Mouse (Mus musculus): ENCODE measurements around the gene Cd27. TPM values are rescaled to one million over a fixed set of nuclear protein-coding genes. Genes with fewer than 3 reads are reported as not detected.
"Not testable (repeated sequence)": the region's sequence is repeated elsewhere in the genome, so short reads cannot be mapped to it uniquely, and the experiment has no call there.

Gene Cd27
- polyA plus RNA-seq, 1 experiment from 2014 or later = 2.1 TPM

DNA sequence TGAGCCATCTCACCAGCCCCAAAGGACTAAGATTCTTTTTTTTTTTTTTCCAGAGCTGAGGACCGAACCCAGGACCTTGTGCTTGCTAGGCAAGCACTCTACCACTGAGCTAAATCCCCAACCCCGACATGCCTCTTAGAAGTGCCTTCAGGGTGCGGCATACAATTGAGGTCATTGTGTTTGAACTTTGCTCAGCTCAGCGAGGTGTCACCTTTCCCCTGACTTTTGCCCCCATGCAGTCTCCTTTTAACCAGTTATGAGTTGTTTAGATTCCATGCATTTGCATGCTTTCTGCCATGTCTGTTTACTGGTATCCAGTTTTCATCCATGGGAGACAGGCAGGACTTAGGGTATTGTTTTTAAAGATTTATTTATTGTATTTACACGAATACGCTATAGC lies 32.0 kb upstream of the Cd27 start:
- H3K9me3 ChIP-seq (ENCODE audit: low read length) = no peaks in the 10 kb centered on the region
- H3K27ac ChIP-seq (ENCODE audit: low read length) = no peak overlapping the region
- H3K4me2 ChIP-seq (replicated peaks; ENCODE audit: low read depth, low read length) = no peak overlapping the region
- 49% methylated on average over 6 of the region's 6 CpGs for WGBS
- no peak for ATAC-seq (ENCODE audit: low FRiP score, low TSS enrichment)
- H3K9ac ChIP-seq (replicated peaks; ENCODE audit: low read length) = no peak overlapping the region
- H3K36me3 ChIP-seq (ENCODE audit: insufficient read depth, low read length) = no peaks in the 10 kb centered on the region
- peaks cover 3% of the 10 kb centered on the region; the same call in 1 of the 2 replicates for H3K4me1 ChIP-seq (ENCODE audit: insufficient read depth, low read length)
- no peak overlapping the region for H3K4me3 ChIP-seq (ENCODE audit: low read length)
- H3K27me3 ChIP-seq (ENCODE audit: insufficient read depth, low read length) = no peaks in the 10 kb centered on the region; the same call in 1 of the 2 replicates

DNA sequence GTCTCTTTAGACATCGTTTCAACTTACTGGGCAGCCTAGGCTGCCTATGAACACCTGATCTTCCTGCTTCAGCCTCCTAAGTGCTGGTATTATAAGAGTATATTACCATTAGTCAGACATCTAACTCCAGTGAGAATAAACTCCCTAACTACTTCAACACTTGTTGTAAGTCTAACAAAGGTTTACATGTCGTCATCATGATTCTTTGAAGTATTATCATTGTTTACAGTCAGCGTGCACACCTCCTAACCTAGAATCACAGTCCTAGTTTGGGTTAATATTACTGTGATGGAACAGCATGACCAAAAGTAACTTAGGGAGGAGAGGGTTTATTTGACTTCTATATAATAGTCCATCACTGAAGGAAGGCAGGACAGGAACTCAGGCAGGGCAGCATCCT lies 30.7 kb upstream of the Cd27 start:
- Histone ChIP-seq H3K27ac (ENCODE audit: low read length) (no peak overlapping the region), H3K9me3 (ENCODE audit: low read length) (no peaks in the 10 kb centered on the region), H3K9ac (replicated peaks; ENCODE audit: low read length) (no peak overlapping the region), H3K4me3 (ENCODE audit: low read length) (no peak overlapping the region), H3K27me3 (ENCODE audit: insufficient read depth, low read length) (no peaks in the 10 kb centered on the region; the same call in 1 of the 2 replicates), H3K4me1 (ENCODE audit: insufficient read depth, low read length) (peaks cover 3% of the 10 kb centered on the region; the same call in 1 of the 2 replicates), H3K36me3 (ENCODE audit: insufficient read depth, low read length) (no peaks in the 10 kb centered on the region), H3K4me2 (replicated peaks; ENCODE audit: low read depth, low read length) (no peak overlapping the region)
- no peak for ATAC-seq (ENCODE audit: low FRiP score, low TSS enrichment)
- WGBS = 81% methylated on average over 3 of the region's 3 CpGs

DNA sequence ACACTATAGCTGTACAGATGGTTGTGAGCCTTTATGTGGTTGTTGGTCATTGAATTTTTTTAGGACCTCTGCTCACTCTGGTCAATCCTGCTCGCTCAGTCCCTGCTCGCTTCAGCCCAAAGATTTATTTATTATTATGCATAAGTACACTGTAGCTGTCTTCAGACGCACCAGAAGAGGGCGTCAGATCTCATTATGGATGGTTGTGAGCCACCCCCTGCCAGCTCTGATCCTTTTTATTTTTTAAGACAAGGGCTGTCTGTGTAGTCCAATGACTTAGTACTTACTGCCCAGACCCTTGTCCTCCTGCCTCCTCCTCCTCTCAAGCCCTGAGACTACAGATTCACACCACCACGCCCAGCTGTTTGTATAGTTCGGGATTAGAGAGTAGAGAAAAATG lies 29.8 kb upstream of the Cd27 start:
- not testable (repeated sequence) for H3K27ac ChIP-seq (ENCODE audit: low read length); H3K9ac ChIP-seq (replicated peaks; ENCODE audit: low read length); H3K4me2 ChIP-seq (replicated peaks; ENCODE audit: low read depth, low read length); H3K27me3 ChIP-seq (ENCODE audit: insufficient read depth, low read length); H3K36me3 ChIP-seq (ENCODE audit: insufficient read depth, low read length); ATAC-seq (ENCODE audit: low FRiP score, low TSS enrichment); H3K9me3 ChIP-seq (ENCODE audit: low read length); H3K4me3 ChIP-seq (ENCODE audit: low read length); H3K4me1 ChIP-seq (ENCODE audit: insufficient read depth, low read length)
- WGBS = 78% methylated on average over 6 of the region's 6 CpGs

DNA sequence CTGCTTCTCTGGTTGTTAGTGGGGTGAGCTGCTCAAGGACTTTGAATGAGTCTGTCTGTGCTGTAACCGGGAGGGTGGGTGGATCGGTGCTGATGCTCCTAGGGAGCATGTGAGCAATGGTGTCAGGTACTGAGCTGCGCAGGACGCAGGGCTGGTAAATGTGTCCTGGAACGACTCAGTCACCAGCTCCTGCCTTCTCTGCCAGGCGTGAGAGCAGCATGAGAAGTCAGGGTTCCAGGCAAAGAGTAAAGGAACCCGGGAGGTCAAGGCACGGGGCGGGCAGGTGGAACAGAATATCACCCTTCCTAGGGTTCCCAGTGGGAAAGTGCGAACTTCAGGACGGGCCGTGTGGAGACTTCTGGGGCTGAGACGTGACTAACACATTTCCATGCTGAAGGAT lies 29.3 kb upstream of the Cd27 start:
- no peaks in the 10 kb centered on the region for H3K4me1 ChIP-seq (ENCODE audit: insufficient read depth, low read length)
- no peak for ATAC-seq (ENCODE audit: low FRiP score, low TSS enrichment)
- H3K27ac ChIP-seq (ENCODE audit: low read length) = no peak overlapping the region
- H3K36me3 ChIP-seq (ENCODE audit: insufficient read depth, low read length) = no peaks in the 10 kb centered on the region
- no peak overlapping the region for H3K4me3 ChIP-seq (ENCODE audit: low read length)
- H3K9ac ChIP-seq (replicated peaks; ENCODE audit: low read length) = no peak overlapping the region
- H3K4me2 ChIP-seq (replicated peaks; ENCODE audit: low read depth, low read length) = no peak overlapping the region
- 67% methylated on average over 13 of the region's 13 CpGs for WGBS
- H3K27me3 ChIP-seq (ENCODE audit: insufficient read depth, low read length) = no peaks in the 10 kb centered on the region; the same call in 1 of the 2 replicates
- H3K9me3 ChIP-seq (ENCODE audit: low read length) = no peaks in the 10 kb centered on the region

DNA sequence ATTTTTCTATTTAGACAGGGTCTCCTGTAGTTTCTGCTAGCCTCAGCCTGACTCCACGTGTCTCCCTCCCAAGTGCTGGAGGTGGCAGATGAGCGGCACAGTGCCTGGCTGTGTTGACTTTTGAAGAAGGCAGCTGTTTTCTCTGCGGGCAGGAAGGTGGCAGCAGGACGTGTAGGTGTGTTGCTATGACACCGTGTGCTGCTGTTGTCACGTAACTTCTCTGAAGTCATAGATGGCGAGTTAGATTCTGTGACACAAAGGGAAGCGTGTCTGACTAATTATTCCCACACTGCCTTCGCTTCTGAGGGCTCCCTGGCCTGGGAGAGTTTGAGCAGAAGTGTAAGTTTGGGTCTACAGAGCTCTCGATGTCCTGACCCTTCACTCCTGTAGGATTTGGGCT lies 28.4 kb upstream of the Cd27 start:
- Histone ChIP-seq H3K36me3 (ENCODE audit: insufficient read depth, low read length) (no peaks in the 10 kb centered on the region), H3K4me2 (replicated peaks; ENCODE audit: low read depth, low read length) (no peak overlapping the region), H3K27ac (ENCODE audit: low read length) (no peak overlapping the region), H3K4me1 (ENCODE audit: insufficient read depth, low read length) (no peaks in the 10 kb centered on the region), H3K9me3 (ENCODE audit: low read length) (no peaks in the 10 kb centered on the region), H3K4me3 (ENCODE audit: low read length) (no peak overlapping the region), H3K27me3 (ENCODE audit: insufficient read depth, low read length) (no peaks in the 10 kb centered on the region; the same call in 1 of the 2 replicates), H3K9ac (replicated peaks; ENCODE audit: low read length) (no peak overlapping the region)
- ATAC-seq (ENCODE audit: low FRiP score, low TSS enrichment) = no peak
- WGBS = 39% methylated on average over 10 of the region's 10 CpGs

DNA sequence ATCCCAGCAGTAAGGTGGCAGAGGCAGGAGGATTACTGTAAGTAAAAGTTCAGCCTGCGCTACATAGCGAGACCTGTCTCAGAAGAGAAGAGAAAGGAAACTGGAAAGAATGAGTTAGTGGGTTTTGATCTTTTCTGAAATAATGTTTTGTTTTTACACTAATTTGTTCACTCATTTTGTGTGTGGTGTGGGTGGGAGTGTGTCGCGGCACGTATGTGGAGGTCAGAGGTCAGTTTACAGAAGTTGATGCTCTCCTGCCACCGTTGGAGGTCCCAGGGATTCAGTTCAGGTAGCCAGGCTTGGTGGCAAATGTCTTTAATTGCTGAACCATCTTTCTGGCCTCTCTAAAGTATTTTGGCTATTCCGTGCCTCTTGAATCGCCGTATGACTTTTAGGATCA lies 27.4 kb upstream of the Cd27 start:
- no peak for ATAC-seq (ENCODE audit: low FRiP score, low TSS enrichment)
- H3K27ac ChIP-seq (ENCODE audit: low read length) = no peak overlapping the region
- H3K4me3 ChIP-seq (ENCODE audit: low read length) = no peak overlapping the region
- H3K9ac ChIP-seq (replicated peaks; ENCODE audit: low read length) = no peak overlapping the region
- H3K4me1 ChIP-seq (ENCODE audit: insufficient read depth, low read length) = no peaks in the 10 kb centered on the region
- H3K4me2 ChIP-seq (replicated peaks; ENCODE audit: low read depth, low read length) = no peak overlapping the region
- no peaks in the 10 kb centered on the region for H3K36me3 ChIP-seq (ENCODE audit: insufficient read depth, low read length)
- H3K9me3 ChIP-seq (ENCODE audit: low read length) = no peaks in the 10 kb centered on the region
- WGBS = 79% methylated on average over 9 of the region's 9 CpGs
- no peaks in the 10 kb centered on the region for H3K27me3 ChIP-seq (ENCODE audit: insufficient read depth, low read length)

DNA sequence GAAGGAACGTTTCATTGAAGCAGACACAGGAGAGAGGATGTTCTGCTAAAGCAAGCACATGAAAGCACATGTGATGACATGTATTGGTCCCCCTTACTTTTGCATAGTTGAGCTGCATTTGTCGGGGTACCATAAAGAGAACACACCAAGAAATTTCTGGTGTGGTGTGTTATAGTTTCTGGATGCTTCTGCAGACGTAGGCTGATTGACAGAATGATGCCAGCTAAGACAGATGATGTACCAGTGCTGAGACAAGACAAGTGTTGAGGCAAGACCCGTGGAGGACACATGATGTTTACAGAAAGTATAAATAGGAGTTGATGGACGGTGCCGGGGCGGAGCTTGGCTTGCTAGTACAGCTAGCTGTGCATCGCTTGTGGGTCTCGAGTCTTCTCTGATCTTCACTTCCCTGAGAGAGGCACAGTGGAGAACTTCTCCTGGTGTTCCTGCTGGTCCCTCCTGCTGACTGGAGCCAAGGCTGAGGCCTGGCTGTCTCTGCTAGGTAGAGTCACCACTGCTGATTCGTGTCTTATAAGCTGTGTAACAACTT lies 23.3 kb upstream of the Cd27 start:
- Histone ChIP-seq H3K9me3 (ENCODE audit: low read length) (no peaks in the 10 kb centered on the region), H3K4me2 (replicated peaks; ENCODE audit: low read depth, low read length) (no peak overlapping the region), H3K4me3 (ENCODE audit: low read length) (no peak overlapping the region), H3K27ac (ENCODE audit: low read length) (no peak overlapping the region), H3K27me3 (ENCODE audit: insufficient read depth, low read length) (no peaks in the 10 kb centered on the region), H3K36me3 (ENCODE audit: insufficient read depth, low read length) (no peaks in the 10 kb centered on the region), H3K4me1 (ENCODE audit: insufficient read depth, low read length) (no peaks in the 10 kb centered on the region), H3K9ac (replicated peaks; ENCODE audit: low read length) (no peak overlapping the region)
- no peak for ATAC-seq (ENCODE audit: low FRiP score, low TSS enrichment)
- 85% methylated on average over 10 of the region's 10 CpGs for WGBS

DNA sequence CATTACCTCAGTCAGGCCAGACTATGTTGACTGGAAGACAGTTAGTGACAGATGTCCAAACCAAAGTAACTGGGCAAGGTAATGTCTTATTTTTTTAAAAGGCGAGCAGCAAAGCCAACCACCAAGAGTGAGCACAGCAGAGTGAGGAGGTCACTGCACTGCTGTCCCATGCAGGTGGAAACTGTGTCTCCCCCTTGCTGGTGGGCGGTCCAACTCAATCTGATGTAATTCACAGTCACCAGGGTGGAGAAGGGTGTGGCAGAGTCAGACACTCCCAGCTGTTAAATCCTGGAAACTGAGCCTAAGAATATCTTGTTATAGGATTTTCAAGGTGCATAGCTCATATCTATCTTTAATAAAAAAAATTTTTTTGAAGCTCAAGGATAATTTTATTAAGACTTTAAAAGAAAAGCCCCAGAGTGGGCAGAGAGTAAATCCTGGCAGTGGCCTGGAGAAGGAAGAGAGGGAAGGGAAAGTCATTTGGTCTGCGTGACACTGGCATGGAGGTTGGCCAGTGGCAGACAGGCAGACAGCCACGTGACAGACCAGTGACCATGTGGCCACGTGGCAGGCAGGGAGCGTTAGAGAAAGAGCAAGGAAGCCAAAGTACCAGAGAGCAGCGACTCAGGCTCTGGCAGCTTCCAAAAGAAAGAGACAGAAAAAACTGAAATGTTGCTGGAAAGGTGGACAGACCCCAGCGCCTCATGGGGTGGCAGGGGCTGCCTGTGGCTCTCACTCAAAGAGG lies 19.6 kb upstream of the Cd27 start:
- Histone ChIP-seq H3K36me3 (ENCODE audit: insufficient read depth, low read length) (no peaks in the 10 kb centered on the region), H3K4me1 (ENCODE audit: insufficient read depth, low read length) (no peaks in the 10 kb centered on the region), H3K4me2 (replicated peaks; ENCODE audit: low read depth, low read length) (no peak overlapping the region), H3K27me3 (ENCODE audit: insufficient read depth, low read length) (no peaks in the 10 kb centered on the region), H3K27ac (ENCODE audit: low read length) (no peak overlapping the region), H3K4me3 (ENCODE audit: low read length) (no peak overlapping the region), H3K9ac (replicated peaks; ENCODE audit: low read length) (no peak overlapping the region), H3K9me3 (ENCODE audit: low read length) (0 out of 2 replicates have a peak, but pooled peaks cover 3% of the 10 kb centered on the region)
- WGBS = 73% methylated on average over 8 of the region's 8 CpGs
- no peak for ATAC-seq (ENCODE audit: low FRiP score, low TSS enrichment)

DNA sequence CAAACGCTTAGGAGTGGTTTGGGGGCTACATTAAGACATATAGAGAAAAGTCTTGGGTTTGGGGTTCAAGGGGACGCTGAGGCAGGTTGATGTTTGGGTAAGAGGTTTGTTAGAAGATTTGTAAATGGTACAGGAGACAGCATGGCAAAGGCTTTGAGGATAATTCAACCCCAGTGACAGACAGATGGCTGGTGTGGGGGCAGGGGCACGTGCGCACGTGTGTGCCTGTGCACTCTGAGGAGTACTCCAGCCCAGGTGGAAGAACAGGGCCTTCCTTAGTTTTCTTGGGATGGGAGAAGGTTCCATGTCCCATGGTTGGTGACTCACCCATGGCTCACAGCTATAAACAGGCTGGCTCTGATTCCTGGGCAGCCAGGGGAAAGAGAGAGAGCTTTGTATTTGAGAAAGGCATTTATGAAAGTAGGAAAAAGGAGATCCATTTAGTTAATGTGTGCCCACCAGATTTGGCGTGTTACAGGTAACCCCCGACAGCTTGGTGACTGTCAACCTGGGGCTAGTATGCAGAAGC lies 18.8 kb upstream of the Cd27 start:
- H3K4me2 ChIP-seq (replicated peaks; ENCODE audit: low read depth, low read length) = no peak overlapping the region
- no peaks in the 10 kb centered on the region for H3K27me3 ChIP-seq (ENCODE audit: insufficient read depth, low read length)
- H3K27ac ChIP-seq (ENCODE audit: low read length) = no peak overlapping the region
- no peaks in the 10 kb centered on the region for H3K36me3 ChIP-seq (ENCODE audit: insufficient read depth, low read length)
- H3K4me1 ChIP-seq (ENCODE audit: insufficient read depth, low read length) = no peaks in the 10 kb centered on the region
- ATAC-seq (ENCODE audit: low FRiP score, low TSS enrichment) = no peak
- 0 out of 2 replicates have a peak, but pooled peaks cover 3% of the 10 kb centered on the region for H3K9me3 ChIP-seq (ENCODE audit: low read length)
- H3K9ac ChIP-seq (replicated peaks; ENCODE audit: low read length) = no peak overlapping the region
- H3K4me3 ChIP-seq (ENCODE audit: low read length) = no peak overlapping the region
- WGBS = 80% methylated on average over 7 of the region's 7 CpGs

Data from kidney, embryonic 16.5 days (tissue).